Mouse (Mus musculus) right cerebral cortex, postnatal 36 days (tissue): Measurements from ENCODE around the gene Ttc5.
A peak's percentile ranks its signal among the peaks of the same experiment; 100 is the strongest.
"Not testable (repeated sequence)": the region's sequence is repeated elsewhere in the genome, so short reads cannot be mapped to it uniquely, and the experiment has no call there.

Experiments used
- DNase-seq, 2 experiments: peaks; one replicate each; pipeline ENCODE4 v3.0.0; 2022; ENCODE audit warnings: low spot score in 2 of 2, mixed read lengths in 1 of 2

The Ttc5 gene

DNA sequence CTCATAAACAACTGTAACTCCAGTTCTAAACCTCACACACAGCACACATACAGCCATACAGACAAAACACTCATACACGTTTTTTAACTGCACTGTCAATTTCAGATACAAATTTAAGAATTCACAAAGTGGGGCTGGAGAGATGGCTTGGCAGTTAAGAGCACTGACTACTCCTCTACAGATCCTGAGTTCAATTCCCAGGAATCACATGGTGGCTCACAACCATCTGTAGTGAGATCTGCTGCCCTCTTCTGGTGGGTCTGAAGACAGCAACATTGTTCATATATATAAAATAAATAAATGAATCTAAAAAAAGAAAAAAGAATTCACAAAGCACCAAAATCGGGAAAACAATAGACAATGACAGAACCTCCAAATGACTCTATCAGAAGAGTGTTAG is 14.0 kb downstream of the Ttc5 start:
- DNase-seq = no peak

DNA sequence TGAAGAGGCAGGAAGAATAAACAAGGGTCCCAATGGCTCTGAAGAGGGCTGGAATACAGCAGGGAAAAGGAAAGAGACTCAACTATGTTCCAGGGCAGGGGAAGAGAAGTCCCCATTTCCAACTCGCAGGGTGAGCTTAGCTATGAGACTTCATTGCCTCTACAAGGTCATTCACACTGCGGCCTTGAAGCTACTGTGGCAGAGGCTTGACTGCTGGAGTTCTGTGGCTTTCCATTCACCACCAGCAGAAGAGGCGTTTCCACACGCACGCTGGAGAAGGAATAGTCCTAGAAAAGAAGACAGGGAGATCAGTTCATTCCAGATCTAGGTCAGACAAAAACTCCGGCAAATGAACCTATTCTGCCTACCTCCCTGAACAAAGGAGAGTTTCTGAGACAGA is 19.6 kb downstream of the Ttc5 start:
- no peak for DNase-seq

DNA sequence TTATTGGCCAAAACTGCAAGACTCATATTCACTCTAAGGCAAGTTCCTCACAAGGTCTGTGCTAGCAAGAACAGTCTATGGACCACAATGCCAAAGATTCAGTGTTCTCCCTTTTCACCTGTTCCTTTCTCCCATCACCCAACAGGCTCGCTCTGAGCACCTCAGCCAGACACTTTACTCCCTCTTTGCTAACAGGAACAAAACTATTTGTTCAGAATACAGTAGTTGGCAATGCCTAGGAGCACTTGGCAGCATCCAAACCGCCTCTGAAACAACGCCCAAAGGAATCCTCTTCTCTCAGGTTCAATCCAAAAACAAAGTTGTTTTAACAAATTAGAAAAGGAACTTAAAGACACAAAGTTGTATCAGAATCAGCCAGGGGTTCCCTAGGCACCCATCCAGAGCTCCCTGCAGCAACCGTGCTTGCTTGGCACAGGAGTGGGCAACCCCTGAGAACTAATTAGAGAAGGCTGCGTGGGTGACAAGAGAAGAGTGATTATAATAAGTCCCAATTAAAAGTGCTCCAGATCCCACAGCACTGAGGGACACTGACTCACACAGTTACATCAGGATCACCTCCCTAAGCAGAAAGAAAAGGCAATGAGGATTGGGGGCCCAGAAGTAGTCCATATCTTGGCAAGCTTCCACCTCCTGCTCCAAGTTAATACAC is 26.8 kb downstream of the Ttc5 start:
- peak; percentile 14 to 30 for DNase-seq

DNA sequence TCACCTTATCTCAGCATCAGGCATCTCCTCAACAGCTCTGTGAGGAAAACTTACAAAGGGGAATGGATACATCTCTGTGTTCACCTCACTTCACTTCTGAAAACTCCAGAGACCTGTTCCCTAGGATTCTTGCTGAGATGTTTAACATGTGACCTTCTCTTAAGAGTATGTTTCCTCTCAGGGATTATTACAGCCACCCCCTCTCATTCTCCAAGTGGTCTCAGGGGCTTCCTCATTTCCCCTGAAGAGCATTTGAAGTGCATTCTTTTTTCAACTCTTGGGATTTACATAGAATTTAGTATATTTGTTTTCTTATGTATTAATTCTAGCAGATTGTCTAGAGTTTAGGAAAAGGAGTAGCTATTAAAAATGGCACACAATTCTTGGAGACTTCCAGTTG is 40.3 kb downstream of the Ttc5 start, which contains the start of gene Olfr749:
Gene Olfr749 (minus strand): TSS at position 101 of the 400 bp plus-strand sequence.
- no peak for DNase-seq

DNA sequence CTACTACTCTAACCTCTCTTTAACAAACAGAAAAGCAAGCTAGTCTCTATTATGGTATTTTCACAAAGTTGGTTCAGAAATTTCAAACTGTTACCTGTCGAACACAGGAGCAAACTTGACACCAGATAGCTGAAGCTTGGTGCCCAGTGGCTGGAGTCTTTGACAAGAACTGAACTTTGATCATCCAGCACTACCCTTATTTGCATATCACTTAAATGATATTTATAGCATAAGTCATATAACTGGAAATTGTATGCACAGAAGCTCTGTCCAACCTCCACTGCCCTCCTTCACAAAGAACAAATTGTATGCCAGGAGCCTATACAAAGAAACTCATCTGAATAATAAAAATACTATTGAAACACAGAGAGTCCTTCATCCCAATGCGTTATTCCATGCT is 43.7 kb downstream of the Ttc5 start:
- DNase-seq = no peak

DNA sequence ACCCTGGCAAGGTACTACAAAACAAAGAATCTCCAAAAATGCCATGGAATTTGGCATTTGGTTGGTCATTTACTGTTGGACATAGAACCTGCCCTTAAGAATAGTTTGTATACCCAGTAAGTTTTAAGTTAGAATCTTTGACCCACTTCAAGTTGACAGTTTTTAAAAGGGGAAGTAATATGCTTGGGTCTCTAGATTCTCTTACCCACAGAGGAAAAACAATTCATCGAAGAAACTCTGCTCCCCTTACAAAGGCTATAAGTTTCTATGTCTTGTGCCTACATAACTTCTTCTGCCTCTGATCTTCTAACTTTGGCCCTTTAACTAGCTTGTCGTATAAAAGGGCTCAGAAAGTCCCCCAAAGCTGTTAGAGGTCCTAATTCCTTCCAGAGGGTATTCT is 45.0 kb downstream of the Ttc5 start:
- DNase-seq = no peak

DNA sequence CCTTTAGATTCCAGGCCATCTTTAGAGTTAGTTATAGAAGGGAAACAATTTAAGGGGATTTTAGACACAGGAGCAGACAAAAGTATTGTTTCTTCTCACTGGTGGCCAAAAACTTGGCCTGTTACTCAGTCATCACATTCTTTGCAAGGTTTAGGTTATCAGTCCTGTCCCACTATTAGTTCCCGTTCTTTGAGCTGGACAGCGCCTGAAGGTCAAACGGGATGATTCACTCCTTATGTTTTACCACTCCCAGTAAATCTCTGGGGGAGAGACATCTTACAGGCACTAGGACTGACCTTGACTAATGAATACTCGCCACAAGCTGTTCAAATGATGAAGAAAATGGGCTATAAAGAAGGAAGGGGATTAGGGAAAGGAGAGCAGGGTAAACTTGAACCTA is 62.9 kb downstream of the Ttc5 start:
- DNase-seq = not testable (repeated sequence)

DNA sequence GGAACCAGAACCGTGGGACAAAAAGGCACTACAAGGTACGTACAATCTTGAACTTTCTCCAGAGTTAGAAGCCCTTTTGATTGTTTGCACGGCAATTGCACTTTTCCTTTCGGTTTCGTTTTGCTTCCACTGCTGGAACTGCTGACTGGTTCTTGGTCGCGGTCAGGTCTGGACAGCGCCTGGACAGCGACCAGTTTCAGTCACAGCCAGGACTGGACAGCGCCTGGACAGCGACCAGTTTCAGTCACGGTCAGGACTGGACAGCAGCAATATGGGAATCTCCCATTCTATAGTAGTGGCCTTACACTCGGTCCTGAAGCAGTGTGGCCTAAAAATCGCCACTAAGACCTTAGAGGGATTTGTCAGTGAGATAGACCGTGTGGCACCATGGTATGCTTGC is 65.4 kb downstream of the Ttc5 start:
- DNase-seq = not testable (repeated sequence)
